Mouse (Mus musculus): ENCODE data around the gene Xylt1. TPM values are rescaled to one million over a fixed set of nuclear protein-coding genes. Genes with fewer than 3 reads are reported as not detected.

The Xylt1 gene
- total and polyA plus RNA-seq, 3 experiments, result 9.0 to 13.3 TPM; not detected in 1

GRCm38 (mm10) chr7:117564627-117565026 lies 183.8 kb downstream of the Xylt1 start:
- no peak for DNase-seq (ENCODE audit: low read depth, low spot score)
- TF ChIP-seq TBP (IDR thresholded peaks at IDR 0.05; ENCODE audit: low read depth, low read length) (no peak), GABPA (IDR thresholded peaks at IDR 0.05; ENCODE audit: low read depth, low read length) (no peak), ZKSCAN1 (IDR thresholded peaks at IDR 0.05; ENCODE audit: low read depth, low read length) (peak; percentile 93), MXI1 (IDR thresholded peaks at IDR 0.05; ENCODE audit: low read depth, low read length) (no peak)
- Histone ChIP-seq H3K79me2 (ENCODE audit: control insufficient read depth, insufficient read depth, low read length, poor library complexity) (no peaks in the 10 kb centered on the region), H3K4me1 (ENCODE audit: control insufficient read depth in 1 of 2, insufficient read depth in 2 of 2, low read length in 2 of 2) (no peaks in the 10 kb centered on the region), H3K4me3 (ENCODE audit: control insufficient read depth in 1 of 2, insufficient read depth in 1 of 2, low read depth in 2 of 2, low read length in 2 of 2) (no peak overlapping the region), H3K36me3 (ENCODE audit: control insufficient read depth in 1 of 2, insufficient read depth in 2 of 2, low read length in 2 of 2) (peaks cover 0 to 1% of the 10 kb centered on the region in 2 experiments; a peak in 1 of 4 replicates), H3K27me3 (ENCODE audit: control insufficient read depth in 1 of 2, insufficient read depth in 2 of 2, low read length in 2 of 2) (no peaks in the 10 kb centered on the region), H3K9me3 (replicated peaks; ENCODE audit: insufficient read depth, low read length) (no peaks in the 10 kb centered on the region), H3K27ac (ENCODE audit: control insufficient read depth, low read depth, low read length) (no peak overlapping the region), H3K9ac (ENCODE audit: control insufficient read depth, low read depth, low read length, poor library complexity, severe bottlenecking) (no peak overlapping the region)

DNA sequence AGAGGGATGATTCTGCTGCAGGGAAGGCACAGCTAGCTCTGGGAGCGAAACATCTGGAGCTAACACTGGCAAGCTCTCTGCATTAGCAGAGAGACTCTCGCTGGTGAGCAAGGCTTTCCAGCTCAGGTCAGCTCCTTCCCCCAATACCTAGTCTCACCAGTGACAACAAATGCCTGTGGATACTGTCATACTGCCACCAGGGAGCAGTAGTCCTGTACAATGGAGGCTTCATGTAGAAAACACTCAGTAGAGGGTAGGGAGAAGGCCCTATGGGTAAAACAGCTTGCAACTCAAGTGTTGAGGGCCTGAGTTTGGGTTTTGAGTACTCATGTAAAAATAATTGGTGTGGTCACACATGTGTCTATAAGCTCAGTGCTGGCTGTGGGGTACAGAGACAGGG lies 185.3 kb downstream of the Xylt1 start:
- H3K4me3 ChIP-seq (ENCODE audit: control insufficient read depth in 1 of 2, insufficient read depth in 1 of 2, low read depth in 2 of 2, low read length in 2 of 2), result no peak overlapping the region
- H3K27ac ChIP-seq (ENCODE audit: control insufficient read depth, low read depth, low read length), result no peak overlapping the region
- H3K9me3 ChIP-seq (replicated peaks; ENCODE audit: insufficient read depth, low read length), result no peaks in the 10 kb centered on the region
- H3K27me3 ChIP-seq (ENCODE audit: control insufficient read depth in 1 of 2, insufficient read depth in 2 of 2, low read length in 2 of 2), result no peaks in the 10 kb centered on the region
- DNase-seq (ENCODE audit: low read depth, low spot score), result peak; percentile 14
- no peak for TF ChIP-seq MAFK (IDR thresholded peaks at IDR 0.05; ENCODE audit: borderline replicate concordance, low read depth, low read length)
- TF ChIP-seq ETS1 (IDR thresholded peaks at IDR 0.05; ENCODE audit: low read depth, low read length), result no peak
- no peak for TF ChIP-seq UBTF (IDR thresholded peaks at IDR 0.05; ENCODE audit: borderline replicate concordance, insufficient read depth, low read depth, low read length)
- no peak for TF ChIP-seq GABPA (IDR thresholded peaks at IDR 0.05; ENCODE audit: low read depth, low read length)
- TF ChIP-seq MYC (IDR thresholded peaks at IDR 0.05; ENCODE audit: low read depth, low read length), result no peak
- TF ChIP-seq BHLHE40 (IDR thresholded peaks at IDR 0.05; ENCODE audit: borderline replicate concordance, low read depth, low read length), result no peak
- TF ChIP-seq KAT2A (conservative IDR thresholded peaks at IDR 0.05; ENCODE audit: low read depth, low read length), result no peak
- no peak for TF ChIP-seq ZC3H11A (IDR thresholded peaks at IDR 0.05; ENCODE audit: low read depth, low read length)
- TF ChIP-seq CHD2 (IDR thresholded peaks at IDR 0.05; ENCODE audit: low read length), result no peak
- no peak for TF ChIP-seq MAZ (IDR thresholded peaks at IDR 0.05; ENCODE audit: low read depth, low read length)
- no peak for TF ChIP-seq MEF2A (IDR thresholded peaks at IDR 0.05; ENCODE audit: extremely low read depth, insufficient replicate concordance, low read depth, low read length, poor library complexity, severe bottlenecking)
- no peak for TF ChIP-seq USF2 (IDR thresholded peaks at IDR 0.05; ENCODE audit: borderline replicate concordance in 1 of 2, insufficient read depth in 1 of 2, low read depth in 1 of 2, low read length in 2 of 2)
- no peak for TF ChIP-seq POLR2AphosphoS5 (IDR thresholded peaks at IDR 0.05; ENCODE audit: borderline replicate concordance, low read depth, low read length)
- no peak for TF ChIP-seq RCOR1 (IDR thresholded peaks at IDR 0.05; ENCODE audit: low read depth, low read length)
- H3K4me1 ChIP-seq (ENCODE audit: control insufficient read depth in 1 of 2, insufficient read depth in 2 of 2, low read length in 2 of 2), result no peaks in the 10 kb centered on the region
- no peaks in the 10 kb centered on the region for H3K79me2 ChIP-seq (ENCODE audit: control insufficient read depth, insufficient read depth, low read length, poor library complexity)
- peaks cover 0 to 1% of the 10 kb centered on the region in 2 experiments; a peak in 1 of 4 replicates for H3K36me3 ChIP-seq (ENCODE audit: control insufficient read depth in 1 of 2, insufficient read depth in 2 of 2, low read length in 2 of 2)
- H3K9ac ChIP-seq (ENCODE audit: control insufficient read depth, low read depth, low read length, poor library complexity, severe bottlenecking), result no peak overlapping the region

Measured in MEL (cell line).